Mouse (Mus musculus) G1E (cell line): Measurements from ENCODE around the gene Col4a3.

Source experiments
- CTCF ChIP-seq: IDR thresholded peaks from 2 replicates; pipeline ENCODE4 v1.5.1; 2012; ENCODE audit warnings: low read depth, low read length, inconsistent platforms, mixed read lengths
- GATA1 ChIP-seq: IDR thresholded peaks from 2 replicates; pipeline ENCODE4 v1.6.1; 2012; ENCODE audit warnings: borderline replicate concordance, low read length, inconsistent platforms, mixed read lengths
- GATA2 ChIP-seq: IDR thresholded peaks from 2 replicates; pipeline ENCODE4 v1.6.1; 2012; ENCODE audit warnings: low read depth, low read length, inconsistent platforms, borderline replicate concordance
- POLR2AphosphoS5 ChIP-seq: IDR thresholded peaks from 2 replicates; pipeline ENCODE4 v1.6.1; 2012; ENCODE audit warnings: low read depth, low read length, inconsistent platforms; ENCODE audit not compliant: insufficient replicate concordance
- TAL1 ChIP-seq: conservative IDR thresholded peaks from 2 replicates; pipeline ENCODE4 v1.6.1; 2012; ENCODE audit warnings: low read depth, low read length, inconsistent platforms, mixed read lengths

DNA sequence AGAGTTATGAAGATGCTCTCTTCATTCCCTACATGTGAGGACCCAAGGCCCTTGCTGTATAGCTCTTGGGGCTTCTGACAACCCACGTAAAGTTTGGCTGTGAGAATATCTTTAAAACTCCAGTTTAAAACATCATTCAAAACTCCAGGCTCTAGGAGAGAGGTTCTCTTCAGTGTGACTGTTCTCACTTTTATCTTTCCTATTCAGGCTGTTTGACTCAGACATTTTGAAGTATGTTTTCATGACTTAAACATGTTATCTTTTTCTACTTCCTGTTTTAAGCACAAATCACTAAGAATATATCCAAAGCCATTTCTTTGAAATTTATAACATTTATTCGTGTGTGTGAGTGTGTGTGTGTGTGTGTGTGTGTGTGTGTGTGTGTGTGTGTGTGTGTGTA lies 38.8 kb downstream of the Col4a3 start:
- TF ChIP-seq CTCF (no peak), GATA1 (no peak), TAL1 (no peak), POLR2AphosphoS5 (no peak), GATA2 (no peak)
